Mouse (Mus musculus) lung, postnatal 0 days (tissue): ENCODE results near the gene Olfr372.

Source experiments
- CTCF ChIP-seq: IDR thresholded peaks from 2 replicates; pipeline ENCODE4 v1.5.1; 2016; ENCODE audit warnings: antibody characterized with exemption, mild to moderate bottlenecking
- EP300 ChIP-seq: IDR thresholded peaks from 2 replicates; pipeline ENCODE4 v1.6.1; 2016; ENCODE audit warnings: antibody characterized with exemption, mild to moderate bottlenecking, control low read depth

DNA sequence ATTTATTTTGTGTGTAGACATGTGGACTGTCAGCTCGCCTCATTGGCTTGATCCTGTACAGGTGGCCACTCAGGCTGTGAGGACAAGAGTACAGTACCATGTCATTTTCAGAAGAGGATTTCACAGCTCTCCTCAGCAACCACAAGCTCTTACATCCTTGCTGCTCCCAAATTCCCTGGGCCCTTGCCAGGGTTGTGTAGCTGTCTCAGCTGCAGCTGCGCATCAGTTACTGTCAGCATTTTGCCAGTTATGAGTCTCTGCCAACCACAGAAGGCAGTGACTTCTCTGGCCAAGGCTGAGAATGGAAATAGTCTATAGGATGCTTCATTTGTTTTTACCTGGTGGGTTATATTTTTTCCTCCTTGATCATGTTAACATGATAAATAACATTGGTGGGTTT lies 22.9 kb upstream of the Olfr372 start:
- TF ChIP-seq CTCF (no peak), EP300 (no peak)
